Mouse (Mus musculus) neural tube, embryonic 11.5 days (tissue): Measurements from ENCODE around the gene Hilpda. TPM values are rescaled to one million over a fixed set of nuclear protein-coding genes. Genes with fewer than 3 reads are reported as not detected.

Experiments
- ATAC-seq: fragments of 200-750 bp; cut with Nextera tagmentation; 2 replicates; pipeline ENCODE4 v1.8.0; 2017; ENCODE audit warnings: moderate number of reproducible peaks, mild to moderate bottlenecking, moderate TSS enrichment, moderate library complexity; ENCODE audit not compliant: insufficient read depth, low FRiP score, low TSS enrichment
- DNase-seq: peaks from one replicate; pipeline ENCODE4 v3.0.0-alpha.2; 2015; ENCODE audit warnings: low spot score
- H3K27ac ChIP-seq: fragments of 300-500 bp; sonication (generic); 2 replicates; pipeline ENCODE4 v1.5.1; 2014; ENCODE audit warnings: low read depth, mild to moderate bottlenecking, low read length
- H3K27me3 ChIP-seq: fragments of 300-500 bp; sonication (generic); 2 replicates; pipeline ENCODE4 v1.6.1; 2014; ENCODE audit warnings: mild to moderate bottlenecking, low read length, mixed read lengths; ENCODE audit not compliant: control insufficient read depth, insufficient read depth
- H3K36me3 ChIP-seq: fragments of 300-500 bp; sonication (generic); 2 replicates; pipeline ENCODE4 v1.6.1; 2014; ENCODE audit warnings: mild to moderate bottlenecking, low read length, moderate library complexity, mixed read lengths; ENCODE audit not compliant: control insufficient read depth, insufficient read depth
- H3K4me1 ChIP-seq: fragments of 300-500 bp; sonication (generic); 2 replicates; pipeline ENCODE4 v1.6.1; 2014; ENCODE audit warnings: low read length, mixed read lengths; ENCODE audit not compliant: control insufficient read depth, insufficient read depth
- H3K4me2 ChIP-seq: fragments of 300-500 bp; sonication (generic); 2 replicates; pipeline ENCODE4 v1.6.1; 2014; ENCODE audit warnings: low read depth, mild to moderate bottlenecking, moderate library complexity
- H3K4me3 ChIP-seq: fragments of 300-500 bp; sonication (generic); 2 replicates; pipeline ENCODE4 v1.5.1; 2014; ENCODE audit warnings: low read depth, low read length
- H3K9ac ChIP-seq: fragments of 300-500 bp; sonication (generic); 2 replicates; pipeline ENCODE4 v1.6.1; 2014; ENCODE audit warnings: mild to moderate bottlenecking, low read length
- H3K9me3 ChIP-seq: fragments of 300-500 bp; sonication (generic); 2 replicates; pipeline ENCODE4 v1.6.1; 2016; ENCODE audit warnings: low read length; ENCODE audit not compliant: control insufficient read depth
- WGBS: fragments of 180-500 bp; shearing (Covaris S2); extraction: QIAGEN DNeasy Blood & Tissue Kit; methylation state at CpG from one replicate; pipeline ENCODE4 v1.1.7; 2014; 5-methylcytosine and 5-hydroxymethylcytosine counted together
- polyA plus RNA-seq: library from polyadenylated mRNA; unstranded; fragments of >200 nt; fragmentation: Nextera tagmentation; extraction: Ambion mirVana; gene quantifications from 2 replicates; pipeline ENCODE4 v1.2.1, GENCODE M21; 2014

Gene Hilpda
- 35.5 and 42.2 TPM in 2 replicates for polyA plus RNA-seq

DNA sequence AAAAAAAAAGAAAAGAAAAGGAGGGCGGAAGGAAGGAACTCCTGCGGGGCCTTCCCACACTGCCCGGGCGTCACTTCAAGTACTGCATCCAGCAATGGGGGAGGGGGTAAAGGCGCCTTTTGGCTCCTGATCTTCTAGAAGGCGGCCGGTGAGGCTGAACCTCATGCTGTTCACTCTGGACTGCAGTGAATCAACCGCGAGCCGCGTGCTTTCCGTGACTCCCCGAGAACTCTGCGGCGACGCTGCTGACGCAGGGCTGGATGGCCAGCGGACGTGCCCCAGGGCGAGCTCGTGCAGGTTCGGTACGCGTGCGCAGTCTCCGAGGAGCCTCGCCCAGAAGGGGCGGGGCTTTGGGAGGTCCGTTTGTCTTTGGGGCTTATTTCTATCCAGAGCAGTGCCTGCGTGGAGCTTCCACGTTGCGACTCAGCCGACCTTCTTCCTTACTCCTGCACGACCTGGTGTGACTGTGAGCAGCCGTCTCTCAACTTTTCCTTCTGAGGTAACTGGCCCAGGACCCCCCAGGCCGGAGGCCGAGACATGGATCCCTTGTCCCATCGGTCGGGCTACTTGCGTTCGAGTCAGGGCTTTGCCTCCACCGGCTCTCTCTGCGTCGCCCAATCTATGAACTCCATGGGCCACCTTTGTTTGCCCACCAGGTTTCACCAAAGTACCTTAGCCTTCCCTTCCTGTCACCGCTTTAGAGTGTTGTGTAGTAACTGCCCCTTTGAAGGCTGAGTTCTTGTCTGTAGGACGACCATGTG lies at the start of gene Hilpda:
Gene Hilpda (plus strand): TSS at position 177 of the 761 bp plus-strand sequence.
- Histone ChIP-seq H3K4me1 (peaks cover 5% of the 10 kb centered on the region; the same call in 1 of the 2 replicates), H3K27ac (peak within 1 kb of the TSS; percentile 56; the same call in 1 of the 2 replicates), H3K9ac (peak within 1 kb of the TSS; percentile 80), H3K36me3 (peaks cover 3% of the 10 kb centered on the region), H3K27me3 (no peaks in the 10 kb centered on the region), H3K4me2 (peak within 1 kb of the TSS; percentile 62), H3K4me3 (peak within 1 kb of the TSS; percentile 67), H3K9me3 (no peaks in the 10 kb centered on the region)
- peak; percentile 96 for ATAC-seq
- WGBS = under 1% methylated on average over 46 of the region's 46 CpGs
- DNase-seq = peak; percentile 96

- Histone ChIP-seq H3K4me3 (no peak overlapping the region), H3K27ac (no peak overlapping the region), H3K36me3 (no peaks in the 10 kb centered on the region), H3K9me3 (no peaks in the 10 kb centered on the region), H3K4me1 (no peaks in the 10 kb centered on the region), H3K4me2 (no peak overlapping the region), H3K27me3 (no peaks in the 10 kb centered on the region), H3K9ac (no peak overlapping the region)
- WGBS = 94% methylated on average over 6 of the region's 6 CpGs
- ATAC-seq = no peak
- DNase-seq = no peak
These were observed 42.9 kb upstream of the Hilpda start for GRCm38 (mm10) chr6:29229265-29229913.

DNA sequence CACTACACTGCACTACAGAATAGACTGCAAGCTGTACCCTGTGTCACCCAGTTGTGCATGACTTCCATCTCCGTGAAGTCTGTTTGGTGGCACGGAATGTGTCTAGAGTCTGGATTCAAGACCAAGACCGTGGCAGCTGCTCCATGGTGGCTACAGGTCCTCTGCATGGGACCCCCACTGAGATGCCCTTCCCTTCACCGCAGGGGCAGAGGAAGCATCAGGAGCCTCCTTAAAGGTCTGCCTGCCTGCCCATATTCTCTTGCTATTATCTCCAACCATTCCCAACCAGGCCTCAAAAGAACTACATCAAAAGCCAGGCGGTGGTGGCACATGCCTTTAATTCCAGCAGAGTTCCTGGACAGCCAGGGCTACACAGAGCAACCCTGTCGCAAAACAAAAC lies 41.9 kb upstream of the Hilpda start:
- H3K27me3 ChIP-seq = no peaks in the 10 kb centered on the region
- no peaks in the 10 kb centered on the region for H3K36me3 ChIP-seq
- no peaks in the 10 kb centered on the region for H3K4me1 ChIP-seq
- 61% methylated on average over 6 of the region's 6 CpGs for WGBS
- no peak overlapping the region for H3K9ac ChIP-seq
- DNase-seq (no peak), ATAC-seq (no peak)
- H3K9me3 ChIP-seq = no peaks in the 10 kb centered on the region
- H3K27ac ChIP-seq = no peak overlapping the region
- H3K4me2 ChIP-seq = no peak overlapping the region
- H3K4me3 ChIP-seq = no peak overlapping the region

DNA sequence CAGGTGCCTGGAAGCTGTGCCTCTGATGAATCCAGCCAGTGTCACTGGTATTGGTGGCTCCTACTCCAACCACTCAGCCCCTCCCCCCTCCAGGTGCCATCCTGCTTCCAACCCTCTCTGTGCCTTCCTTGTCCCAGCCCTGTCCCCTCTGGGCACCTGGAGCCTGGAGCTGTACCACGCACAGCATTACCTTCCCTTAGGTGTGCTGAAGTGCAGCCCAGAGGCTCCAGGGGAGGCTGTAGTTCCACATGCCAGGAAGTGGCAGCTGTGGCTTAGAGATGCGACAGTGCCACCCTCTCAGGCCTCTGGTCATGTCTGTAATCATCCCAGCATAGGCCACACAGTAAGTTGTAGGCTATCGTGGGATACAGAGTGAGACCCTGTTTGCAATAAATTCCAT lies 40.5 kb upstream of the Hilpda start:
- no peaks in the 10 kb centered on the region for H3K36me3 ChIP-seq
- no peak overlapping the region for H3K4me3 ChIP-seq
- H3K27me3 ChIP-seq = no peaks in the 10 kb centered on the region
- H3K27ac ChIP-seq = no peak overlapping the region
- H3K9me3 ChIP-seq = no peaks in the 10 kb centered on the region
- no peak for DNase-seq
- no peak for ATAC-seq
- no peak overlapping the region for H3K4me2 ChIP-seq
- 90% methylated on average over 3 of the region's 3 CpGs for WGBS
- no peaks in the 10 kb centered on the region for H3K4me1 ChIP-seq
- H3K9ac ChIP-seq = no peak overlapping the region

DNA sequence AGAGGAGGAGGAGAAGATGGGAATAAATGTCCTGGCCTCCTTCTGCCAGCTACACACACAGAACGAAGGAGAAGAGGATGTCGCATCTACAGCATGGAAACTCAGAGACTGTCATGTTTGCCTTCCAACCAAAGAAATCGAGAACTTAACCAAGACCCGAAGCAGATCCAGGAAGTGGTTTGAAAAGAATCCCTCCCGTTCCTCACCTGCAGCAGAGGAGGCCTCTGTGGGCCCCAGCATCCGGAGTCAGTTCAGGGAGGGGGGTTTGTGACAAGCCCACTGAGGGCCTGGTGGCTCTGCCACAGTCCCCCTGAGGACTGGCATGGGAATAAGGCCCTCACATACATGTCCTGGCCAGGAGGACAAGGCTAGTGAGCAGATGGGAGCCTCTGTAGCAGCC lies 40.0 kb upstream of the Hilpda start:
- H3K36me3 ChIP-seq = no peaks in the 10 kb centered on the region
- 85% methylated on average over 6 of the region's 6 CpGs for WGBS
- DNase-seq (no peak), ATAC-seq (no peak)
- H3K4me3 ChIP-seq = no peak overlapping the region
- no peaks in the 10 kb centered on the region for H3K27me3 ChIP-seq
- H3K4me1 ChIP-seq = no peaks in the 10 kb centered on the region
- H3K9me3 ChIP-seq = no peaks in the 10 kb centered on the region
- no peak overlapping the region for H3K4me2 ChIP-seq
- H3K27ac ChIP-seq = no peak overlapping the region
- H3K9ac ChIP-seq = no peak overlapping the region

GRCm38 (mm10) chr6:29233710-29234109 lies 38.6 kb upstream of the Hilpda start:
- Histone ChIP-seq H3K36me3 (no peaks in the 10 kb centered on the region), H3K27ac (no peak overlapping the region), H3K9ac (no peak overlapping the region), H3K4me3 (no peak overlapping the region), H3K27me3 (no peaks in the 10 kb centered on the region), H3K4me2 (no peak overlapping the region), H3K4me1 (no peaks in the 10 kb centered on the region), H3K9me3 (no peaks in the 10 kb centered on the region)
- 77% methylated on average over 3 of the region's 3 CpGs for WGBS
- DNase-seq (no peak), ATAC-seq (no peak)

DNA sequence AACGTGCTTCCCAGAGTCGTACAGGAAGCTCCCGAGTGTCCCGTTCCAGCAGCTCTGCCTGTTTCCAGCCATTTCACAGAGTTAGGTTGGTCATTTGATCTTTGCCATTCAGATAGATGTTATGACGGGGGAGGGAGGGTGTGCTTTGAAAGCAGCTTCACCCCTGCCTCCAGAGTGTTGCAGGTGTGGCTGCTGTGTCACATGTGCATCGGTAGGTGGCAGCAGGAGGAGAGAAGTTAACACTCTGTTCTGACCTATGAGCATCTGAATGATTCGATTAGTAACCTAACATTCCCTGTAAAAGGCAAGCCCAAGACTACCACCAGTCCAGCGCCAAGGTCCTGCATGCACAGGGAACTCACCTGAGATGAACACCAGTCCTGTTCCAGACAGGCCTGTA lies 38.0 kb upstream of the Hilpda start:
- Histone ChIP-seq H3K9me3 (no peaks in the 10 kb centered on the region), H3K27ac (no peak overlapping the region), H3K4me3 (no peak overlapping the region), H3K9ac (no peak overlapping the region), H3K4me1 (no peaks in the 10 kb centered on the region), H3K27me3 (no peaks in the 10 kb centered on the region), H3K4me2 (no peak overlapping the region), H3K36me3 (no peaks in the 10 kb centered on the region)
- no peak for ATAC-seq
- DNase-seq = no peak
- 50% methylated on average over 8 of the region's 8 CpGs for WGBS

DNA sequence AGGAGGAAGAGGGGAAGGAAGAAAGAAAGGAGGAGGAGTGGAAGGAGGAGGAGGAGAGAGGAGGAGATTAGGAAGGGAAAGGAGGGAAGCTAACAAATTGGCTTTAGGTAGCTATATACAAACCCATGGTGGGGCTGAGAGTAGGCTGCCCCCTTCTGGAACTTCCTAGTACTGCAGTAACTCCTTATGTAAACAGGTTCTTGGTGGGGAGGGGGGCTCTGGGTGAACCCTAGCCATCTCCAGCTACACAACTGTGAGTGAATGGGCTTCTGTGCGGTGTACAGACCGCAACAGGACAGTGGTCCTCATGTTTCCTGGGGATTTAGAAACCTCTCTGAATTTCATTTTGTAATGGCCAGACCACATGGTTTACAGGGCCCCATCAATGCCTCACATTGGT lies 31.5 kb upstream of the Hilpda start:
- H3K27ac ChIP-seq = no peak overlapping the region
- no peak overlapping the region for H3K9ac ChIP-seq
- H3K36me3 ChIP-seq = no peaks in the 10 kb centered on the region
- no peak overlapping the region for H3K4me3 ChIP-seq
- DNase-seq (peak; percentile 52), ATAC-seq (0 out of 2 replicates have a peak, but pooled peaks have one; percentile 13)
- no peaks in the 10 kb centered on the region for H3K27me3 ChIP-seq
- H3K9me3 ChIP-seq = no peaks in the 10 kb centered on the region
- H3K4me2 ChIP-seq = no peak overlapping the region
- 34% methylated on average over 2 of the region's 2 CpGs for WGBS
- H3K4me1 ChIP-seq = no peaks in the 10 kb centered on the region

DNA sequence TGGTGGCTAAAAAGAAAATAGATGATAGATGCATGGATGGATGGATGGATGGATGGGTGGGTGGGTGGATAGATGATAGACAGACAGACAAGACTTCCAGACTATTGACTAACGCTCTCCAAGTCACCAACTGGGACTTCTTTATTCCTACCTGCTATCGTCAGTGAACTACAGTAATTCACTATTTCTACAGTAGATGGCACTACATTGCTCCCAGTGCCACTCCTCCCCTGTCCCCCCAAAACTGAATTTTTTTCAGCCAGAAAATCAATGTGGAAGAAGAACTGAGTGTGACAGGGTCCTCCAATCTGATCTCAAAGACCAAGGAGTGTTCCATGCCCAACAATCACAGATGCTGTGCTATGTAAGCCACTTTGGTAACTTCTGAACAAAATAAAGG lies 30.6 kb upstream of the Hilpda start:
- DNase-seq (no peak), ATAC-seq (no peak)
- Histone ChIP-seq H3K27ac (no peak overlapping the region), H3K9ac (no peak overlapping the region), H3K4me1 (no peaks in the 10 kb centered on the region), H3K4me3 (no peak overlapping the region), H3K9me3 (no peaks in the 10 kb centered on the region), H3K27me3 (no peaks in the 10 kb centered on the region), H3K36me3 (no peaks in the 10 kb centered on the region), H3K4me2 (no peak overlapping the region)
- 51% methylated on average over 2 of the region's 2 CpGs for WGBS
